Mouse (Mus musculus): ENCODE results near the gene Lrrtm3.
A peak's percentile ranks its signal among the peaks of the same experiment; 100 is the strongest.

Gene Lrrtm3

DNA sequence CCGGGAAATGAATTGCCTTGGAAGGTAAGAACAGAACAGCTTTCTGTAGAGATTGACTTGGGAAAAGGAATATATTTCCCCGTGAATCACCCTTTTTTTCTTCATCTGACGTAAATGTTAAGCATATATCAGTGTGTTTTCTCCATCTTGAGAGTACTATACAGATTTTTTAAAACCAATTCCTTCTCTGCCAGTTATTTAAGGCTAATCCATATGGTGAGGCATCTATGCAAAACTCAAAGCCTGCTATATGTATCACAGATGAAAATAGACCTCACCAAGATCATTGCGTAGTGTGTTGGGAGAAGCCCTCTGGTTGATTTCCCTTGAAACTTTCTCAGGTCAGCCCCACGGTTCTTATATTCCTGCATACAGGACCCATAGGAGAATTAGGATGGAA lies 195.5 kb downstream of the Lrrtm3 start:
- DNase-seq (ENCODE audit: low read depth, low spot score) = no peak

DNA sequence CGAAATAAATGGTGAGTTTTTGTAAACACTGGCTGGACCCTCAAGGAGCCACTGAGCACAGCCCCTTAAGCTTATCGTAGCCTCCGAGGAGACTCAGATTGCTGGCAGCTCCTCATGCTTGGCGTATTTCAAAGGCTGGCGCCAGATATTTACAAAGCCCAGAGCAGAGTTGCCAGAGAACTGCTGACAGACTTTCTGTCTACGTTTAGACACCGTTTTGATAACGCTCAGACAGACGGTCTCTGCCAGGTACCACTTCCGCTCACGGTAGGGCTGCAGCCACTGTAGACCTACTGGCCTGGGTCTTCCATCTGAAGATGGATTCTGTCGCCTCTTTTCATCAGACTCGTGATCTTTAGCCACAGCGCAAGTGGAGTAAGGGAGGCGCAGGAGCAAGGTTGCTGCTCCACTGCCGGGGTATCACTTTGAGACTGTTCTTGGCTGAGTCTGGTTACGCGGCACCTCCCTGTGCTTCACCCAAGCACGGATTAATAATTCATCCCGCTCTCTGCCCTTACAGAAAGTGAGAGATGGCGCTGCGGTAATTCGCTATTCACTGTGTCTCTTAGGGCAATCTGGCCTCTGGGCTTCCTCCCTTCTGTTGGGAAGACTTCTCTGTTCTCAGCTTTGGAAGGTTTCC lies 203.5 kb downstream of the Lrrtm3 start:
- no peak for DNase-seq (ENCODE audit: low read depth, low spot score)

DNA sequence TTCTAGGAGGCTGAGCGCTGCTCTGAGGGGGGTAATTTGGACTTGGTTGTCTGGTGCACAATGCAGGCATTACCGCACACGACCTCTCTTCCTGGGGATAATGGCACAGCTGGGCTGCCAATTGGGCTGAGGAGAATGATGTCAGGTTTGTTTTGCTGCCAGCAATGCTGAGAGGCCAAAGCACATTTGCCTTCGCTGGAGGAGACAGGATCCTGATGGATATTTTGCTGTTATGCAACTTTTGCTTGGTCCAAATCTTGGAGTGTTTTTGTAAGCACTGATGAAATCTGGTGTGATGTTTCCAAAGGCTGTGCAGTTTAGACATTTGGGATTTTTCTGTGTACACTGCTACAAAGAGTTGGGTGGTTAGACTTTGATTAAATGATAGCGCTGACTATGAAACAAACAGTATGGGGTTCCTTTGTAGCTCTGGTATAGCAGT lies 209.6 kb downstream of the Lrrtm3 start:
- peak; percentile 76 for DNase-seq (ENCODE audit: low read depth, low spot score)

Measured in skeletal muscle tissue, adult 2 months (tissue).